Comparison of ENCODE assay signal across 21 mouse cellular contexts in the genomic region with DNA sequence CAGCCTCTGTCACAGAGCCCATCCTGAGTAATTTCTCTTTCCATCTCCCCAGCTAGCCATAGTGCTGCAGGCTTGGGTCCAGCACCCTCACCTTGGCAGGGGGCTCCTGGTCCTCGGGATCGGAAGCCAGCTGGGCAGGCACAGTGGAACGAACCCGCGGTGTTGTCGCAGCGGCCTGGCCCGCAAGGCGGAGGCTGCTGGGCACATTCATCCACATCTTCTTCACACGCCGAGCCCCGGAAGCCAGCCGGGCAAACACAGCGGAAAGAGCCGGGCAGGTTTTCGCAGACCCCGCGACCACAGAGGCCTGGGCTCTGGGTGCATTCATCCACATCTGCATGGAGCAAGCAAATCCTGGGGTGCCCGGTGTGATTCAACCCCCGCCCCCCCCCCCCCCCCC. TPM values are rescaled to one million over a fixed set of nuclear protein-coding genes. Genes with fewer than 3 reads are reported as not detected.
DNase-seq lines count a peak whose midpoint lies in the region; ATAC-seq and TF ChIP-seq lines count a peak whose summit lies in the region.
"Had no signal": no experiment of that assay in that cellular context is flagged by ENCODE, and none has a peak within 500 bp of the region (broad histone marks: within the 10 kb centered on the region; RNA-seq: fewer than 3 reads in every experiment).

No protein-coding gene starts in this region.

- 77% methylated on average over 20 of the region's 20 CpGs for WGBS in heart, adult 2 months
- 45% methylated on average over 17 of the region's 20 CpGs for WGBS in kidney, embryonic 16.5 days
- 46% methylated on average over 19 of the region's 20 CpGs for WGBS in kidney, embryonic 14.5 days
- 45% methylated on average over 18 of the region's 20 CpGs for WGBS in neural tube, embryonic 12.5 days

- H3K9me3 ChIP-seq in kidney, embryonic 16.5 days (ENCODE audit: low read length), result no peaks in the 10 kb centered on the region
- H3K9me3 ChIP-seq in kidney, embryonic 14.5 days (ENCODE audit: control insufficient read depth, low read length), result no peaks in the 10 kb centered on the region
- no peaks in the 10 kb centered on the region for H3K9me3 ChIP-seq in neural tube, embryonic 12.5 days
- H3K9me3 ChIP-seq: forebrain, embryonic 15.5 days; liver, embryonic 15.5 days; stomach, embryonic 15.5 days had no signal

- ATAC-seq in kidney, embryonic 16.5 days (ENCODE audit: low FRiP score, low TSS enrichment), result no peak
- ATAC-seq in kidney, embryonic 14.5 days (ENCODE audit: low FRiP score, low TSS enrichment), result no peak
- no peak for ATAC-seq in neural tube, embryonic 12.5 days (ENCODE audit: low FRiP score, low read depth)

- TF ChIP-seq EP300 in heart, adult 2 months (IDR thresholded peaks at IDR 0.05; ENCODE audit: insufficient read depth, low read depth, low read length), result no peak

- peaks cover 21% of the 10 kb centered on the region for H3K4me1 ChIP-seq in heart, adult 2 months (ENCODE audit: control insufficient read depth, insufficient read depth, low read length)
- peaks cover 30% of the 10 kb centered on the region for H3K4me1 ChIP-seq in kidney, embryonic 16.5 days (ENCODE audit: insufficient read depth, low read length)
- peaks cover 11% of the 10 kb centered on the region for H3K4me1 ChIP-seq in kidney, embryonic 14.5 days (ENCODE audit: control insufficient read depth, insufficient read depth, low read length)
- H3K4me1 ChIP-seq in neural tube, embryonic 12.5 days, result peaks cover 18% of the 10 kb centered on the region

- peaks cover 7% of the 10 kb centered on the region for H3K36me3 ChIP-seq in heart, adult 2 months (ENCODE audit: control insufficient read depth, insufficient read depth, low read length)
- 0 out of 2 replicates have a peak, but pooled peaks cover 4% of the 10 kb centered on the region for H3K36me3 ChIP-seq in kidney, embryonic 16.5 days (ENCODE audit: insufficient read depth, low read length)
- no peaks in the 10 kb centered on the region for H3K36me3 ChIP-seq in kidney, embryonic 14.5 days (ENCODE audit: control insufficient read depth, insufficient read depth, low read length)
- no peaks in the 10 kb centered on the region for H3K36me3 ChIP-seq in neural tube, embryonic 12.5 days
- H3K36me3 ChIP-seq: forebrain, embryonic 15.5 days; liver, embryonic 15.5 days had no signal

- no peak overlapping the region for H3K4me3 ChIP-seq in heart, adult 2 months
- H3K4me3 ChIP-seq in kidney, embryonic 16.5 days (ENCODE audit: low read length), result no peak overlapping the region
- no peak overlapping the region for H3K4me3 ChIP-seq in kidney, embryonic 14.5 days (ENCODE audit: low read length)
- no peak overlapping the region for H3K4me3 ChIP-seq in neural tube, embryonic 12.5 days

- intact Hi-C loops in heart, adult 2 months (cut with DNase I), result loop anchor here (5.0 kb wide), 1 partner anchor 163 kb away; no protein-coding TSS in a partner anchor
- intact Hi-C loops in left cerebral cortex, postnatal 10 days (cut with DNase I), result no loop called here

- peak overlapping the region; percentile 50; the same call in 1 of the 2 replicates for H3K4me2 ChIP-seq in kidney, embryonic 16.5 days (replicated peaks; ENCODE audit: low read depth, low read length)
- H3K4me2 ChIP-seq in kidney, embryonic 14.5 days (replicated peaks; ENCODE audit: low read depth, low read length), result no peak overlapping the region
- H3K4me2 ChIP-seq in neural tube, embryonic 12.5 days (replicated peaks), result peak overlapping the region; percentile 51

- TF ChIP-seq CTCF in heart, adult 2 months (IDR thresholded peaks at IDR 0.05), result no peak

- 0 out of 2 replicates have a peak, but pooled peaks cover 2% of the 10 kb centered on the region for H3K27me3 ChIP-seq in heart, adult 2 months (ENCODE audit: control insufficient read depth, insufficient read depth, low read length)
- H3K27me3 ChIP-seq in kidney, embryonic 16.5 days (ENCODE audit: insufficient read depth, low read length), result peaks cover 25% of the 10 kb centered on the region
- H3K27me3 ChIP-seq in kidney, embryonic 14.5 days (ENCODE audit: control insufficient read depth, insufficient read depth, low read length), result peaks cover 13% of the 10 kb centered on the region
- H3K27me3 ChIP-seq in neural tube, embryonic 12.5 days (replicated peaks), result peaks cover 81% of the 10 kb centered on the region

- H3K9ac ChIP-seq in heart, adult 2 months (ENCODE audit: low read depth, low read length), result no peak overlapping the region
- no peak overlapping the region for H3K9ac ChIP-seq in kidney, embryonic 16.5 days (replicated peaks; ENCODE audit: low read length)
- H3K9ac ChIP-seq in kidney, embryonic 14.5 days (ENCODE audit: low read depth, low read length), result no peak overlapping the region
- H3K9ac ChIP-seq in neural tube, embryonic 12.5 days, result no peak overlapping the region
- H3K9ac ChIP-seq: forebrain, embryonic 15.5 days; liver, embryonic 15.5 days; stomach, embryonic 15.5 days had no signal

- H3K27ac ChIP-seq in heart, adult 2 months, result no peak overlapping the region
- H3K27ac ChIP-seq in kidney, embryonic 16.5 days (ENCODE audit: low read length), result no peak overlapping the region
- H3K27ac ChIP-seq in kidney, embryonic 14.5 days (ENCODE audit: low read depth, low read length), result no peak overlapping the region
- H3K27ac ChIP-seq in neural tube, embryonic 12.5 days, result no peak overlapping the region
- H3K27ac ChIP-seq: forebrain, embryonic 15.5 days; kidney, postnatal 0 days; liver, embryonic 15.5 days; stomach, embryonic 15.5 days had no signal

- TF ChIP-seq POLR2A in heart, adult 2 months (IDR thresholded peaks at IDR 0.05; ENCODE audit: insufficient read depth, low read depth, low read length), result no peak

- H3K79me2 ChIP-seq in heart, adult 2 months (replicated peaks; ENCODE audit: control insufficient read depth, insufficient read depth, low read length), result no peaks in the 10 kb centered on the region

- peak; percentile 95 for DNase-seq in heart, adult 11 months
- DNase-seq in heart, adult 2 months, result no peak
- no peak for DNase-seq in neural tube, embryonic 10.5 days (ENCODE audit: extremely low spot score, low spot score)
- no peak for DNase-seq in left cerebral cortex, postnatal 10 days (ENCODE audit: extremely low spot score in 1 of 2, low spot score in 2 of 2)
- DNase-seq: B cell, adult 2 months; thymus, adult 2 months had no signal

RNA-seq across cellular contexts. Expression of gene Ltbp4, which starts 12.6 kb away (rescaled TPM):
- 100 to 1,000 TPM; 187 to 221 TPM for total RNA-seq in heart, adult 2 months (2021)
- 349 and 374 TPM in 2 replicates for polyA plus RNA-seq in heart, adult 2 months (2012; rRNA removed)
- polyA plus RNA-seq in kidney, embryonic 16.5 days (2015; fragmentation: Nextera tagmentation; extraction: Ambion mirVana), result 45.9 and 55.8 TPM in 2 replicates
- polyA plus RNA-seq in kidney, embryonic 14.5 days (2014; fragmentation: Nextera tagmentation; extraction: Ambion mirVana), result 23.4 and 26.0 TPM in 2 replicates
- 6.1 and 9.9 TPM in 2 replicates for polyA plus RNA-seq in neural tube, embryonic 12.5 days (2016; fragmentation: Nextera tagmentation; extraction: Ambion mirVana)
- total RNA-seq in left cerebral cortex, postnatal 10 days (2021), result 10 to 100 TPM; 52.3 to 57.5 TPM
- total RNA-seq: common myeloid progenitor, adult 5-6 weeks had no signal

RNA-seq across cellular contexts. Expression of gene Shkbp1, which starts 30.9 kb away (rescaled TPM):
- 1 to 10 TPM; 4.6 to 7.1 TPM for total RNA-seq in heart, adult 2 months (2021)
- 17.3 and 20.2 TPM in 2 replicates for polyA plus RNA-seq in heart, adult 2 months (2012; rRNA removed)
- 51.4 and 56.9 TPM in 2 replicates for polyA plus RNA-seq in kidney, embryonic 16.5 days (2015; fragmentation: Nextera tagmentation; extraction: Ambion mirVana)
- 38.4 and 41.0 TPM in 2 replicates for polyA plus RNA-seq in kidney, embryonic 14.5 days (2014; fragmentation: Nextera tagmentation; extraction: Ambion mirVana)
- polyA plus RNA-seq in neural tube, embryonic 12.5 days (2016; fragmentation: Nextera tagmentation; extraction: Ambion mirVana), result 68.6 and 68.9 TPM in 2 replicates
- 10 to 100 TPM; 24.7 to 27.9 TPM for total RNA-seq in left cerebral cortex, postnatal 10 days (2021)

RNA-seq across cellular contexts. Expression of gene Gm20479, which starts 32.3 kb away (rescaled TPM):
- total RNA-seq in heart, adult 2 months (2021), result under 1 TPM in 1 of 2 experiments, not detected in 1; 0.52 TPM
- polyA plus RNA-seq in heart, adult 2 months (2012; rRNA removed), result not detected in 2 replicates
- 0.64 and 0.80 TPM in 2 replicates for polyA plus RNA-seq in kidney, embryonic 16.5 days (2015; fragmentation: Nextera tagmentation; extraction: Ambion mirVana)
- 1.9 TPM in 1 of 2 replicates, not detected in the other for polyA plus RNA-seq in kidney, embryonic 14.5 days (2014; fragmentation: Nextera tagmentation; extraction: Ambion mirVana)
- 0.40 TPM in 1 of 2 replicates, not detected in the other for polyA plus RNA-seq in neural tube, embryonic 12.5 days (2016; fragmentation: Nextera tagmentation; extraction: Ambion mirVana)
- not detected for total RNA-seq in left cerebral cortex, postnatal 10 days (2021)
- total RNA-seq: common myeloid progenitor, adult 5-6 weeks; gastrocnemius, postnatal 4 days; layer of hippocampus, postnatal 14 days; megakaryocyte-erythroid progenitor cell, adult 5-6 weeks had no signal
- polyA plus RNA-seq: cerebellum, adult 2 months; embryonic facial prominence, embryonic 11.5 days; heart, embryonic 16.5 days; limb, embryonic 14.5 days; thymus, adult 2 months had no signal
